Mouse (Mus musculus): Measurements from ENCODE around the gene Polr3g.
"Not testable (repeated sequence)": the region's sequence is repeated elsewhere in the genome, so short reads cannot be mapped to it uniquely, and the experiment has no call there.

Polr3g gene

GRCm38 (mm10) chr13:81630566-81630965, 80.2 kb downstream of the Polr3g start:
- DNase-seq (ENCODE audit: low read depth, low spot score), result no peak

DNA sequence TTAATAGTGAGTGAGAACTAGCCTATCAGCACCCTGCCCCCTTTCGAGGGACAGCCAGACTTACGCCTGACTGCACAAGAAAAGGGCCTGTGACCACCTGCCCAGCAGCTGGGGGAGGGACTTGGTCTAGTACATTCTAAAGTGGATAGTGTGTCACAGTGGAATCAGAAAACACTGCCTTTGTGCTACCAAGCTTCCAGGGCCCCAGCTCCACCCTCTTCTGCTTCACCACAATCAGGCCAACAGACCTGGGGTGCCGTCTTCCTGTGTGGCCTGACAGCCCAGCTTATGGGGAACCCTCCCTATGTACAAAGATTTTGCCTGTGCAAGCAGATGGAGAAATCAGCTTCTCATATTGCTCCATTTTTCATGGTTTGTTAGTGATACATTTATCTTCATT, 81.4 kb downstream of the Polr3g start:
- DNase-seq (ENCODE audit: low read depth, low spot score), result no peak

GRCm38 (mm10) chr13:81628631-81629190, 82.1 kb downstream of the Polr3g start:
- DNase-seq (ENCODE audit: low read depth, low spot score), result no peak

DNA sequence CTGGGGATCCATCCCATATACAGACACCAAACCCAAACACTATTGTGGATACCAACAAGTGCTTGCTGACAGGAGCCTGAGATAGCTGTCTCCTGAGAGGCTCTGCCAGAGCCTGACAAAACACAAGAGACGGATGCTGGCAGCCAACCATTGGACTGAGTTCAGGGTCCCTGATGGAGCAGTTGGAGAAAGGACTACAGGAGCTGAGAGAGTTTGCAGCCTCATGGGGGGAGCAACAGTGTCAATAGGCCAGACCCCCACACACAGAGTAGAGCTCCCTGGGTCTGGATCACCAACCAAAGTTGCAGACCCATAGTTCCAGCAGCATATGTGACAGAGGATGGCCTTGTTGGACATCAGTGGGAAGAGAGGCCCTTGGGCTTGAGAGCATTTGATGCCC, 83.0 kb downstream of the Polr3g start:
- not testable (repeated sequence) for DNase-seq (ENCODE audit: low read depth, low spot score)

Data from c-Kit-negative CD71-positive TER-119-positive erythroid progenitor cells, embryonic 14.5 days (primary cell).